Mouse (Mus musculus) neutrophil, adult 83 days (primary cell): ENCODE measurements around the gene Stx4a. TPM values are rescaled to one million over a fixed set of nuclear protein-coding genes. Genes with fewer than 3 reads are reported as not detected.

Experiments used
- total RNA-seq, 2 experiments: library from RNA; stranded (reverse); gene quantifications; one replicate each; pipeline ENCODE4 v1.2.4; 2023

The Stx4a gene
- total RNA-seq = 10 to 100 TPM; 62.6 to 67.6 TPM

DNA sequence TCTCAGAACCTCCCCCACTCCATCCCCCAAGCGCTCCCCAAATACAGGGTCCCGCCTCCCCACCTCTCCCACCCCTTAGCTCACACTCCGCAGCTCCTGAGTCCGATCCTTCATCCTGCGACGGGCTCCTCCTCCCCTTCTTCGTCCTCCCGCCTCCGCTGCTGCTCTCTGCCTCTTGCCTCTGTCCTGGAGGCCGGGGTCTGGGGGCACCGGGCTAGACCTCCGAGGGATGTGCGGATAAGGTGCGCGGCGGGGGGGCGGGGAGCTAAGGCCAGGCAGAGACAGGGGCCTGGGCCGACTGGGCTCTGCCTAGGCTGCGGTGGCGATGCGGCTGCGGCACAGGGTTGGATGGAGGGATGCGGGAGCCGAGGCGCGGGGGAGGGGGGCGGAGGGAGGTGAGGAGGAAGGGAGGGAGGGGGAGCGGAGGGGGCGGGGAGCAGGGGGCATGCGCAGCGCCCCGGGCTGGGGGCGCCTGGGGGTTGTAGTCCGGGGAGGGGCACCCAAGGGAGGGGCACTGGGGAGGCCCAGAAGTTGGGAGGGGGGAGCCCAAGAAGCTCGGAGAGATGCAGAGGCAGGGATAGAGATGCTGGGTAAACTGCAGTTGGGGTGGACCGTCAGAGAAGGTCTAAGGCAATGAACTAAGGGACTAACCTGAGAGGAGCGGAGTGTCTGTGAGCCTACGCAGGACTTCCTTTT is at the start of gene Stx4a, which contains the start of gene Stx1b:
TSS of gene Stx4a (plus strand) at position 119 of the 696 bp plus-strand sequence.
TSS of gene Stx1b (minus strand) at position 374 of the 696 bp plus-strand sequence.

DNA sequence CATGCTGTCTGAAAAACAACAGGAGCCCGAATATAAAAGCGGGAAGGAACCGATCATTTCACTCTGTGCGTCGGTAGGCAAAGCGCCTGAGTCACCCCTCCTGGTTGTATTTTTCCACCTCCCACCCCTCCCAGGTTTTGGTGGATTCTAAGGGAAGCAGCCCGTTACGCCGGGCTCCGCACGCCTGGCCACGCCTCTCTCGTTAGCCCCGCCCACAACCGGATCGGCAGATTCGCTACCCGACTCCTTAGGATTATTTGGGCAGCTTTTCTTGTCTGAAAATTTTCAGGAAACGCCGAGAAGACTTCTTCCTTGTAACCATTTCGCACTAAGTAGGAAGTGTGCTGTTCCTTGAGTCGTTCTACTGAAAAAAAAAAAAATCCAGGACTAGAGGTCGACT is 47.7 kb upstream of the Stx4a start, which contains the start of gene Setd1a:
TSS of gene Setd1a (plus strand) at position 245 of the 400 bp plus-strand sequence.

DNA sequence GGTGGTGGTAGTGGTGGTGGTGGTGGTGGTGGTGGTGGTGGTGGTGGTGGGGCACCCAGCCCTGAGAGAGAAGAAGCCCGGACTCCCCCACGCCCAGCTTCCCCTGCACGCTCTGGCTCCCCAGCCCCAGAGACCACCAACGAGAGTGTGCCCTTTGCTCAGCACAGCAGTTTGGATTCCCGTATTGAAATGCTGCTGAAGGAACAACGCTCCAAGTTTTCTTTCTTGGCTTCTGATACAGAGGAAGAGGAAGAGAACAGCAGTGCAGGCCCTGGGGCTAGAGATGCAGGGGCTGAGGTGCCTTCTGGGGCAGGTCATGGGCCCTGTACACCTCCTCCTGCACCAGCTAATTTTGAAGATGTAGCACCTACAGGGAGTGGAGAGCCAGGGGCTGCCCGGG is 38.8 kb upstream of the Stx4a start, which contains the start of gene Gm49388:
TSS of gene Gm49388 (plus strand) at position 301 of the 400 bp plus-strand sequence.

DNA sequence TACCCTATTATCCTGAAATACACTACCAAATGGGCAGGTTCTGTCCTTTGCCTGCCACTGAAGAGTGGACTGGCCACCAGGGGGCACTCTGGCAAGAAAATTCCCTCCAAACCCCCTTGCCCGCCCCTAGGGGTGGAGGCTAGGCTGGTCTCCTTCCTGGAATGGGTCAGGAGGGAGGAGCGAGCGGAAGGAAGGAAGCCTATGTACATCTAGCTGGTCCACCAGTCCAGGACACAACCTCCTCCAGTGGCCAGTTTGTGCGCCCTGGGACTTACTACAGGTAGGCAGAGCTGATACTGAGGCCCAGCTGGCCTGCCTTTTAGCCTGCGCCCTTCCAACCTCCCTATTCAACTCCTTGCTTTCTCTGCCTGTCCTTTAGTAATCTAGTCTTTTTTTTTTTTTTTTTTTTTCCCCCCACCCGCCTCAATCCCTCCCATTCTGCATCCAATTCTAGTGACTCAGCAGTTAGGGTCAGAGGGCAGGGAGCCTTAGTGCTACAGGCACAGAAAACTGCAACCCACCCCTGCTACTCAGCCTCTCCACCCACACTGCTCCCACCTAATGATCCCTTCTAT is 23.6 kb upstream of the Stx4a start, which contains the start of gene Hsd3b7:
TSS of gene Hsd3b7 (plus strand) at position 170 of the 575 bp plus-strand sequence.

DNA sequence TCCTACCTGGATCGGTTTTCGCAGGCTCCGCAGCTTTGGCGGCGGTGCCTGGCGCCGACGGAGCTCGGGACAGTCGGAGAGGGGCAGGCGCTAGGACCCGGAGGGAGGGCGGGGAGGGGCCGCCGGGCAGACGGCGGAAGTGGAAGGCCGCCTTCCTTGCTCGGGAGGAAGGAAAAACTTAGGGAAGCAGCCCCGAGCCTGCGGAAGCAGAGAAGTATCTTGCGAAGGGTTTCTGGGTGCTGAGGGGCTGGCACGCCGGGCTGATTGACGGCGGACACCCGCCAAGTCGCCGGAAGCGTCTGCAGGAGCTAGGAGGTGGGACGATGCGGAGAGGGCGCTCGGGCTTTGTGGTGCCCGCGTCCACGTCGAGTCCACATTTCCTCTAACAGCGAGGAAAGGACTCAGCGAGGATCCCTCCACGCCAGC is 52.0 kb downstream of the Stx4a start, which contains the start of gene Zfp646:
TSS of gene Zfp646 (plus strand) at position 181 of the 426 bp plus-strand sequence.

DNA sequence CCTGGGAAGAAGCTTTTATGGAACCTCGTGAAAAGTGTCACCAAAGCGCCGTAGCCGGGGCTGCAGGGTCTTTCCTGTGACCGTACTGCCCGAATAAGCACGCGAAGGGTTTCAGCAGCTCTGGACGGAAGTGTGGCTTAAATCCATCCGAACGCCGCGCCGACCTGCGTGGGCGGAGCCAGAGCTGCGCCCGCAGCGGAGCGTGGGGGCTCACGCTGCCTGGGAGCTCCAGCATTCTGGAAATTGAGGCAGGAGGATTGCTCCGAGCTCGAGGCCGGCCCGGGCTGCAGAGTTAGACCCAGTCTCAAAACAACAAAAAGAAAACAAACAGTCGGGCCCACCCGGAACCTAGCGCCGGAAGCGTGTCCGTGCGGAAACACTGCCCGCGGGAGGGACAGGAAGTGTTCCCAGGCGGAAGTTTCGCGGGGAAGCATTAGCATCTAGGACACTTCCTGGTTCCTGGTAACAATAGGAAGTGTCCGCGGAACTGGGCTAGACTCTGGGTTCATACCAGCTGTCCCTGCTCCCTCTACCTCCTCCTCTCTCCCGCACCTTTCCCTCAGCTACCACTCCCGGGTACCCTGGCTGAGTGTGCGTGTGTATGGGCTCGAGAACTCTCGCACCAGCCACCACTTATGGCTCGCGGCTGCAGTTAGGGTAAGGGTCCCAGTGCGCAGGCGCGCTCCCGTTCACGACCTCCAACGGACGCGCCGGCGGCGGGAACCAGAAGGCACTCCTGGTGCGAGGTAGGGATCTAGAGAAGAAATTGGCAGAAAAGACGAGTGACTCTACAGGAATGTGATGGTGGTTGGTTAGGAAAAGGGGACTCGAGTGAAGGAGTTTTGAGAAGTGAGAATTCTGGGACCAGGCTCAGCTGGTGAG is 52.6 kb downstream of the Stx4a start, which contains the start of gene Zfp668:
TSS of gene Zfp668 (minus strand) at position 362 of the 882 bp plus-strand sequence.

DNA sequence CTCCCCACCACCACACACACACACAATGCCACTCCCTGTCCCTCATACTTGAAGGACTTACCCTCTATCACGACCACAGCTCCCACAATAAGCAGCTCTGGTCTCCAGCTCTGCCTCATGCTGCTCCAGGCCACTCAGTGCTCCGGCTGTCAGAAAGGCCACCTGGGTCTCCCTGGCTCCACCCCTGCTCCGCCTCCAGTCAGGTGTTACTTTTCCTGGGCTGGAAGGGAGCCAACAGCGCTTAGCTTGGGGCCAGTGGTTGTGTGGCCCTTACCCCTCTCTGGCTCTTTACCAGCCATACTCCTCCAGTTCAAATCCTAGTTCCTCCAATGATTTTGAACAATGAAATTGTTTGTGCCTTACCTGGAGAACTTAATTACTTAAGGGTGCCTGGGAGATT is 66.7 kb downstream of the Stx4a start, which contains the start of gene Prss53:
TSS of gene Prss53 (minus strand) at position 173 of the 400 bp plus-strand sequence.

DNA sequence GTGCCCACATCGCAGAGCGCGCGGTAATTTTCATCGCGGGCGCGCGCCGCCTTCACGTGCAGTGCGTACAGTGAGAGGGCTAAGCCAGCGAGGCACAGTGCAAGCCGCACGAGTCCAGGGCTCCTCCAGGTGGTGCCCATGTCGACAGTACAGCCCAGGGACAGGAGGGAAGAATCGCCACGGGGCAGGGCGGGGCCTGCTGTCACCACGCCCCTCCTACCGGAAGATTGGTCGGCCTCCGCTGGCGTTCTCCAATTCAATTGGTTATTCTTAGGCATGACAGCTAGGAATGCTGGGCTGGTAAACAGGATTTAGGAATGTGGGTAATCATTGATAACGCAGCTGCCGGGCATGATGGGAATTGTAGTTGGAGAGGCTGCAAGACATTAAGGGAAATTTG is 71.3 kb downstream of the Stx4a start, which contains the start of the genes Gm21974 and Vkorc1:
TSS of gene Gm21974 (minus strand) at position 13 of the 400 bp plus-strand sequence.
TSS of gene Vkorc1 (minus strand) at position 176 of the 400 bp plus-strand sequence.

Other genes starting within 250 kb of the Stx4a start
- 10 to 100 TPM; 14.8 to 25.9 TPM for gene Ccdc189, start 235.7 kb upstream of the Stx4a start, total RNA-seq
- 100 to 1,000 TPM; 149 to 150 TPM for gene Rnf40, start 235.5 kb upstream of the Stx4a start, total RNA-seq
- gene Zfp629, start 208.5 kb upstream of the Stx4a start, total RNA-seq = 1 to 10 TPM; 3.2 to 4.7 TPM
- gene Bcl7c, start 115.4 kb upstream of the Stx4a start, total RNA-seq = 10 to 100 TPM; 30.6 to 36.2 TPM
- gene Ctf1, start 111.6 kb upstream of the Stx4a start, total RNA-seq = not detected
- not detected for gene Ctf2, start 92.1 kb upstream of the Stx4a start, total RNA-seq
- gene Fbxl19, start 79.8 kb upstream of the Stx4a start, total RNA-seq = 1 to 10 TPM; 6.9 to 7.8 TPM
- 10 to 100 TPM; 24.9 to 29.0 TPM for gene Orai3, start 54.5 kb upstream of the Stx4a start, total RNA-seq
- gene Setd1a, start 47.6 kb upstream of the Stx4a start, total RNA-seq = 10 to 100 TPM; 32.0 to 36.0 TPM
- 1 to 10 TPM in 1 of 2 experiments, not detected in 1; 1.4 TPM for gene Gm49388, start 38.7 kb upstream of the Stx4a start, total RNA-seq
- 10 to 100 TPM; 12.2 to 15.5 TPM for gene Hsd3b7, start 23.7 kb upstream of the Stx4a start, total RNA-seq
- under 1 TPM in 1 of 2 experiments, not detected in 1; 0.07 TPM for gene Stx1b, start 255 bp downstream of the Stx4a start, total RNA-seq
- gene Zfp646, start 51.9 kb downstream of the Stx4a start, total RNA-seq = 10 to 100 TPM; 38.2 to 43.4 TPM
- gene Zfp668, start 52.5 kb downstream of the Stx4a start, total RNA-seq = 1 to 10 TPM; 6.5 to 7.0 TPM
- under 1 TPM; 0.20 to 0.24 TPM for gene Prss53, start 66.7 kb downstream of the Stx4a start, total RNA-seq
- gene Gm21974, start 71.2 kb downstream of the Stx4a start, total RNA-seq = not detected
- 10 to 100 TPM in 1 of 2 experiments, 1 to 10 TPM in 1; 8.8 to 11.9 TPM for gene Vkorc1, start 71.3 kb downstream of the Stx4a start, total RNA-seq
- gene Bckdk, start 79.8 kb downstream of the Stx4a start, total RNA-seq = 10 to 100 TPM; 34.8 to 38.6 TPM
- gene Kat8, start 88.2 kb downstream of the Stx4a start, total RNA-seq = 10 to 100 TPM; 17.9 to 18.5 TPM
- not detected for gene Prss8, start 105.8 kb downstream of the Stx4a start, total RNA-seq
- gene Prss36, start 122.4 kb downstream of the Stx4a start, total RNA-seq = under 1 TPM in 1 of 2 experiments, not detected in 1; 0.57 TPM
- gene Fus, start 143.2 kb downstream of the Stx4a start, total RNA-seq = 100 to 1,000 TPM; 337 to 395 TPM
- 10 to 100 TPM; 57.7 to 66.8 TPM for gene Pycard, start 169.6 kb downstream of the Stx4a start, total RNA-seq
- gene Trim72, start 179.7 kb downstream of the Stx4a start, total RNA-seq = under 1 TPM; 0.31 to 0.75 TPM
- 100 to 1,000 TPM; 774 to 879 TPM for gene Itgam, start 238.3 kb downstream of the Stx4a start, total RNA-seq
- gene Gm49368, start 238.4 kb downstream of the Stx4a start, total RNA-seq = 10 to 100 TPM in 1 of 2 experiments, 1 to 10 TPM in 1; 4.9 to 20.5 TPM